Mouse (Mus musculus): ENCODE data around the gene Chrng.

Chrng gene

DNA sequence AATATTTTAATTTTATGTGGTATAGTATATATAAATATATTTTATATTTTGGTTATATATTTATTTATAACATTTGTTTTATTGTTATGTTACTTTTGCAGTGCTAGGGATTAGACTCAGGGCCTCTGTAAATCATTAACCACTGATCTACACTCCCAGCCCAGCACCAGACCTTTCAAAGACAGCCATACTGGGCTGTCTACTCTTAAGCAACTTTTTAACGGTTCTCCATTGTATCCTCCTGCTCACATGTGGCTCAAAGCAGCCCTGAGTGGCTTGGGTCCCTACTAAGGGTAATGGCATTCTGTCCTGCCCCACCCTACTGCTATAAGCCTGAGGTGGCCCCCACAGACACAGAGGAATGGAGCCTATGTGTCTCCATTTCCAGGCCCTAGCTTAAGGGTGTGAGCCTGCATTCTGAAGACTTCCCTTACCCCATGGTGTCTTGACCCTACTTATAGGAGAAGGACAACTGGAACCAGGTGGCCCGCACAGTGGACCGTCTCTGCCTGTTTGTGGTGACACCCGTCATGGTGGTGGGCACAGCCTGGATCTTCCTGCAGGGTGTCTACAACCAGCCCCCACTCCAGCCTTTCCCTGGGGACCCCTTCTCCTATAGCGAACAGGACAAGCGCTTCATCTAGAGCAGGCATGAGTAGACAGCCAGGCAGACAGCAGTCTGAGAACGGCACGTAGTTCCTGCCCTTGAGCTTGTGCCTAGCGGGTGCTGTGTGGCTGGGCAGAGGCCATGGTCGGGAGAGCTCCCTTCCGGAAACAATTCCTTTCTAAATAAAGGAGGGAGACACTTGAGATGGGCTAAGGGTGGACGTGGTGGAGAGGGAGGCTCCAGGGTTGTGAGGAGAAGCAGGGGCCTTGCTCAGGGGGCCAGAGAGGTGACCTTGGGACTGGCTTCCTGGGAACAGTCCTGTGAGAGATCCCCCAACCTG is 6.1 kb upstream of the Chrng start:
- DNase-seq (ENCODE audit: low read depth, low spot score), result no peak

DNA sequence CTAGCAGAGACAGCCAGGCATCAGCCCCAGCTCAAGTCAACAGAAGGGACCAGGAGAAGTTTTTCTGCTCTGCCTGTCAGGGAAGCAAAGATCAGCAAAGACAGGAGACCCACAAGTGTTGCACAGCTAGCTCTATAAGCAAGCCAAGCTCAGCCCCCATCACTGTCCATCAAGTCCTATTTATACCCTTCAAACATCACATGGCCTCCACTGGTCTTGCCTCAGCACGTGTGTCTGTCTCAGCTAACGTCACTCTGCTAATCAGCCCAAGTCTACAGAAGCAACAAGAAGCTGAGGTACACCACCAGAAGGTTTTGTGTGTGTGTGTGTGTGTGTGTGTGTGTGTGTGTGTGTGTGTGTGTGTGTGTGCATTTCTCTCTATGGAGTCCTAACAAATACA is 3.6 kb upstream of the Chrng start:
- DNase-seq (ENCODE audit: low read depth, low spot score), result no peak

DNA sequence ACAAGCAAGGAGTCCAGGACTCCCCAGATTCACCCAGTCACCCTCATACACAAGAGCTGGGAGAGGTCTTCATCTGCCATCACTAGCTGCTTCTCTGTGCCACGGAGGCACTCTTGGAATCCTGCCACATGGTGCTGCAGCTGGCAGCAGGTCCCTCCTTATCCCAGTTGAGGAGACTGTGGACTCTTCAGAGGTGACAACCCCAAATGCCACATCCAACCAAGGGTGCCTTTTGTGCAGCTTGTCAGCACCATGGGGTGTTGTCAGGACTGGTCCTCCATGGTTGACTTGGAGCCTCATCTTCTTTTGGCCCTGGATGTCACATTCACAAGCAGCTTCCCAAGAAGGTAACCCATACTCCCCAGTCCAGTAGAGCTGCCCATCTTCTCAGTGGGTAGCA is 2.6 kb upstream of the Chrng start:
- DNase-seq (ENCODE audit: low read depth, low spot score), result no peak

DNA sequence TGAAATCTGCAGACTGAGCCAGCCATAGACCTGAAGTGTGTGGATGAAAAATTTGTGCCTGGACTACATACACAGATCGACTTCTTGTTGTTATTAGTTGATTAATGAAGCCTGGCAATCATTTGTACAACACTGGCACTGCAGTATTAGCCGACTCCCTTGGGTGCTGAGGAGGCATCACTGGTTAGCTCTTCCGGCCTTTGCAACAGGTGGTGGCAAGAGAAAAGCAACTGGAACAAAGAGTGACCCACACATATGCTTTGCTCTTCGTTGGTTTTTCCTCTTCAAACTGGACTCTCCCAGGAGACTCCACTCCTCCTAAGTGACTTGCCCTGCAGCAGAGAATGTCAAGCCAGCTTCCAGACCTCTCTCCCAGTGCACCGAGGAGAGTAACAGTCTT is 678 bp upstream of the Chrng start:
- no peak for DNase-seq (ENCODE audit: low read depth, low spot score)

DNA sequence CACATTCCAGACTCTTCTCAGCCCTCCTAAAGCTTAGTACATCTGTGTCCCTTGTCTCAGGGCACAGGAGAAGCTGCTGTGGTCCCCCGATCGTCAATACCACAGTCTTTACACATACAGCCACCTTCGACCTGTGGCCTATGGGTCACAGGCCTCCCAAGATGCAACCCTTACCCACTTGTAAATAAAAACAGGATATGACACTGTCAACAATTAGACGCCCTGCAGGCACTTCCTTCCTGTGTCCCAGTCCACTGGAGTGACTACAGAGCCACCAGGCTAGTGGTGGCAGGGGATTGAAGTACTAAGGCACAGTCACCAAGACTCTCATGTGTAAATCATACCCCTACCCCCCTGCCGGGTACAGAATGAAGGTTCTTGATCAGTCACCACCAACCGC is 581 bp downstream of the Chrng start:
- no peak for DNase-seq (ENCODE audit: low read depth, low spot score)

DNA sequence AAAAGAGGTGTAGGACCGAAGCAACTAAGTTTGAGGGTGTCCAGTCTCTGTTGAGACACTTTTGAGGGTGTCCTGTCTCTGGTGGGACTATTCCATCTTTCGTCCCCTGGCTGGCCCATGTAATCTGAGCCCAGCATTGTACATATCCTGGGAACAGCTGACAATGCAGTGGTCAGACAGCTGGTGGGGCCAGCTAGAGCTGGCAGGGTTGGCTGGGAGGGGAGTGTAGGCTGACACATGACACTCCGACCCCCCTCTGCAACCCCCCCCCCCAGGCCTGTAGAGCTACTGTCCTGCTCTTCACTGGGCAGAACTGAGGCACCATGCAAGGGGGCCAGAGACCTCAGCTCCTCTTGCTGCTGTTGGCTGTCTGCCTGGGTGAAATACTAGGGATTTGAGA is 1.0 kb downstream of the Chrng start:
- no peak for DNase-seq (ENCODE audit: low read depth, low spot score)

DNA sequence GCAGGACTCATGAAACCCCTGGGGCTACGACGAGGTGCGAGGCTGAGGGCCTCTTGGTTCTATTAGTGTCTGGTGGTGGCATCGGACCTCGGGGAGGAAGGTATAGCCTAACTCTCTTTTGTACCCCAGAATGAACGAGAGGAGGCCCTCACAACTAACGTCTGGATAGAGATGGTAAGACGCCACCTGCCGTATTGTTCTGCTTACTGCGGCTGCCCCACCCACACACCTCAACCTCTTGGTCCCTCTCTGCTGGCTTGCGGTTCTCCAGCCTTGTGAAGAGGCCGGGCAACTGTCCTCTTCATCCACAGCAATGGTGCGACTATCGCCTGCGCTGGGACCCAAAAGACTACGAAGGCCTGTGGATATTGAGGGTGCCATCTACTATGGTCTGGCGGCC is 1.9 kb downstream of the Chrng start:
- no peak for DNase-seq (ENCODE audit: low read depth, low spot score)

DNA sequence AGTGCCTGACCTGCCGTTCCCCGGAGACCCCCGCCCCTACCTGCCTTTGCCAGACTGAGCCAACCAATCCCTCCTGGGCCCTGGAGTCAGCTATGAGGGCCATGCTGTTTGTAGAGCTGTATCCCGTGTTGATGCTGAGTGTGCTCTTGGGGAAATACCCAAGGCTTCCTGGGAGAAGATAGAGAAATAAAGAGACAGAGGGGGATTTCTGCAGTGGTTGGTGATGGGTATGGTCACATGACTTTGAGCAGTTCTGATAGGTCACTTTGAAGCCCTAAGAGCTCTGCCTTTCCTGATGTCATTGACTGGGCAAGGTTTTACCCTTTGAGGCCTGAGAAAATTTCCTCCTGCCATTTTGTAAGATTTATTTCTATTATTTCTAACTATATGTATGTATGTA is 7.0 kb downstream of the Chrng start:
- no peak for DNase-seq (ENCODE audit: low read depth, low spot score)

DNA sequence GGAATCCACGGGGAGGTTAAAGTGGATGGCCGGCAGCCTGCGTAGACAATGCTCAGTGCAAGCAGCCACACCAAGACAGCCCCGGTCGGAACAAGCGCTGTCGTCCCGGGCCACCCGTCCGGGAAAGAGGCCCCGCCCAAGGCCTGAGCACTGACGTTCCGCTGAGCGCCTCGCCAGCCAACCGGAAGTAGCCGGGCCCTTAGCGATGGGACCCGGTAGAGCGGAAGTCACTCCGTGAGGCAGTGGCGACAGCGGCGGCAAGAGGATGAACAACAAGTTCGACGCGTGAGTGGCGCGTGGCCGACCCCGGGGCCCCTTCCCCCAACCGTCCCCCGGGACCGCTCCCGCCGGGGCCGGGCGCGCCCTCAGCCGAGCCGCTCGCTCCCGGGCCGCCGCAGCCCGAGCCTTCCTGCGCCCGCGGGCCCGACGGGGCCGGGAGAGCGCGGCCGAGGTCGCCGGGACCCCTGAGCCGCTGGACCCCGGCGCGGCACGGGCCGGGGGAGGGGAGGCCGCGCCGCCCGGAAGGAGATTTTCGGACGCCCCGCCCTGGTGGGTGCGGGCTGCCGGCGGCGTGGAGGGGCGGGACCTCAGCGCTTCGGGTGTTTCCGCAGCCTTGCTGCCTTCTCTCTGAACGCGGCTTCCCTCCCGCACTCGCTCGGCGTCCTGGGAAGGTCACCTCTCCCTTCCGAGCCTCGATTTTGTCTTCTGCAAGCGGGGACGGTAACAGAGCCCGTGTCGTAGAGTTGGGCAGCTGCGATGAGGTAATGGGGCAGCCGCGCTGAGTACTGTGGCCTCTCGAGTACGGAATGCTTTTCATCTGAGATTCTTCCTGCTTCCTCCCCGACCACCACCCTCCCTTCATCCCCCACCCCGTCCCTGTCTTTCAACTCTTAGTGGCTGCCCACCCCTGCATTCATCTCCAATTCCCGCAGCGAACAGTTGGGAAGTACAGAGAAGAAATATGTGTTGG is 9.6 kb downstream of the Chrng start, which contains the start of gene Eif4e2:
Gene Eif4e2 (plus strand): TSS at position 180 of the 970 bp plus-strand sequence.
- DNase-seq (ENCODE audit: low read depth, low spot score), result peak; percentile 93

DNA sequence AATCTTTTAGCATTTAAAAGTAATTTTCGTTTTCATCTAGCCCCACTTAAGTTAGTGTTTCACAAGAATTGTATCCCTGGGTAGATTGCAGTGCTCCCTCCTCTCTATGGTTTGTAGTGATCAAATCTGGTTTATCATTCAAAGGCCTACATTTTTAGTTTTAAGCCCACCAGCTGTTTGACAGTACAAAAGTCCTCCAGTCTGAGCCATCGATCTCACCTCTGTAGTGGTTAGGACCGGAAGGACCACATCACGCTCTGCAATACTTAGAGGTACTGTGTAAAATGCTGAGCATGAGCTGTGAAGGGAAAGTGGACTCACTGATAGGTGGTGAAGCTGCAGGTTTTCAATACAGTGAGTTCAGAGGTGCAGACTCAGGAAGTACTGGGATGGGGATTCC is 10.3 kb downstream of the Chrng start:
- DNase-seq (ENCODE audit: low read depth, low spot score), result no peak

DNA sequence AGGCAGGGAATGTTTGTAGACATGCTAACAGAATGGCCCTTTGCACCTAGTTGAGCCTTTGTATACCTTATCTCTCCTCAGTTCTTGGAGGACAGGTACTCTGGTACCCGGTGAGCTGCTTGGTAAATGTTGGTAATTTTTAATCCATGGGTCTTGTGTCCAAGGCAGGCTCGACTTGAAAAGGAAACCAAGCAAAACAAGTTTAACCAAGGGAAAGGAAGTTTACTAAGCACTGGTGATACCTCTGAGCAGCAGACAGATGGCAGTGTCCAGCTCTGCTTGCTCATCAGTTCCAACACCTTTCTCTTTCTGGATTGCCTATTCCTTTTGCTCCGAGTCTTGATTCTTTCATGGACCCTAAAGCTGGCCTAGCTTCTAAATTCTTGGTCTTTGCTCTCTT is 13.5 kb downstream of the Chrng start:
- no peak for DNase-seq (ENCODE audit: low read depth, low spot score)

DNA sequence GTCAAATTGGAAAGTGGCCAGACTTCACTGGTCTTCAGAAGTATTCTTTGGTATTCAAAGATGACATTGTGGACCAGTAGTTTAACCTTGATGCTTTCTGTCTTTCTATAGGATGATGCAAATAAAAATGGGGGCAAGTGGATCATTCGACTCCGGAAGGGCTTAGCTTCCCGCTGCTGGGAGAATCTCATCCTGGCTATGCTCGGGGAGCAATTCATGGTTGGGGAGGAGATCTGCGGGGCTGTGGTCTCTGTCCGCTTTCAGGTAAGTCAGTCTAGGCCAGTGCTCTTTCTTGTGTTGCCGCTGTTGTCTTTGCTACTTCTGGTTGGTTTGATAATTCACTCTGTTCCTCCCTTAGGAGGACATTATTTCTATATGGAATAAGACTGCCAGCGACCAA is 21.3 kb downstream of the Chrng start:
- DNase-seq (ENCODE audit: low read depth, low spot score), result no peak

DNA sequence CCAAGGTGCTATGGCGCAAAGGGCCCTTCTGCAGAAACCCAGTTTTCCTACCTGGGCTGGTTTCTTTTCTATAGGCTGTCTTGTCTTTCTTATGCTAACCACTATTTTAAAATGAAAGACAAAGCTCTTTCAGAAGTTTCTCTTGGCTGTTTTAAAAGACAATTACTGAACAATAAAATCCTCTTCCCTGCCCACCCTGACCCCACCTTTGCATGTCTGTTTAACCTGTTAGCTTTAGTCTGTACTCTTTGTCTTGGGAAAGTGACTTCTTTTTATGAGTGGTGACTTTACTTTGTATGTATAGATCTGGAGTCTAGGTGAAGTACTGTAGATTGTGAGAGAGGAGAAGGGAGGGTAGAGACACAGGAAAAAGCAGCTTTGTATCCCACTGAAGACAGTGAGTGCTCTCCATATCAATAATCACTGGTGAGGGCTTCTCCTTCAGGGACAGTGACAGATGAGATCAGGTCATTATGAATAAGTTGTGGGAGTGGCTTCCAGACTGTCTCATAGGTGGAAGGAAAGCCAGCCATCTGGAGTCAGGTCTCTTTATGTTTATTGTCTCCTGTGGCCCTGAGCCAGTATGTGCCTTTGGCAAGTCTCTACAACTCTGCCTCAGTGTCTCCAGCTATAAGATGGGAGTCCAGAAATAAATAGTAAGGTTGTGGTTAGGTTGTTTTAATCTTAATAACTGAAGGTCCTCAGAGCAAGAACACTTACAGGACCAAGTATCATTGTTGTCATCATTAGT is 22.1 kb downstream of the Chrng start:
- DNase-seq (ENCODE audit: low read depth, low spot score), result no peak

DNA sequence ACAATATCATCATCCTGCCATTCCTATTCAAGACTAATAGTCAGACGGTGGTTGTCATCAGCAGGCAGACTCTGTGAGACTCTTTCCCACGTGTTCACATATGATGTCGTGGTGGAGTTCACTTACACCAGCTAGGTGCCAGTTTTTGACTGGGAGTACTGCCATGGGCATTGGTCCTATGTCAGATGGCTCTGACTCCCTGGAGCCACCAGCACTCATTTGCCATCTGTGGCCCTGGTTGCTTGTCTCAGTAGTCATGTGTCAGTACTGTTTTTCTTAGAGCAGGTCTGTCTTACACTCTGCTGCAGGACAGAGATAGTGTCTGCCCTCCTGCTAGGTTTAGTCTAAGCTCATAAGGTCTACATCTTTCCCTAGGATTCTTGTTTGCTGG is 22.7 kb downstream of the Chrng start:
- DNase-seq (ENCODE audit: low read depth, low spot score), result no peak

DNA sequence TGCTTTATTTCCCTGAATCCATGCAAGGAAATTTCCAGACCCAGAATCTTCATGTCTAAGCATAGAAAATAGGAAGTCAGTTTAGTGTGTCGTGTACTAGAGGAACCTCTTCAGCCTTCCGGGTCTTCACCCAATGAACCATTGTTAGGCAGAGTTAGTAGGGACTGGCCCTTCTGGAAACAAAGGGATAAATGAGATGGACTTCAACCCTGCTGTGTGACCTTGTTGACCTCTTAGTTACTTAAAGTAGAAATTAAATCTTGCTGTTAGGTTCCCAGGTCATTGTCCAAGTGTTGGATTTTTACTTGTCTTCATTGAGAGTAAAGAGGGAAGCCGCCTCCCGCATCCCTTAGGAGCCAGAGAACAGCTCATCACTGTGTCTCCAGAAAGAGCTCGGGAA is 26.1 kb downstream of the Chrng start:
- DNase-seq (ENCODE audit: low read depth, low spot score), result no peak

DNA sequence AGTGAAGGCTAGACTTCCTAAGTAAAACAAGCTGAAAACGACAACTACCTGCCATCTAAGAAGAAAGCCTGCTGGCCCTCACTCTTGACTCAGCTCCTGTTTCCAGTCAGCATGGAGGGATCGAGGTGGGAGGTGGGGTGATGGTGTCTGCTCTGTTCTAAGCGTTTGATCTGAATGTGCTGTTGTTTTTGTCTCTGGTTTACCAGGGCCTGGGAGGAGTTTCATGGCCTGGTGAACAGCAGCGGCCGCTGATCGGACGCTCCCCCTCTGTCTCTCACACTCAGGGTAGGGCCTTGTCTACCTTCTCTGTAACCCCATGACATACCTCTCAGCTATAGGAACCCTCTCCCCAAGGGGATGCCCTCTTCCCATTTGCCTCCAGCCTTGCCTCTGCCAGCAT is 27.7 kb downstream of the Chrng start:
- no peak for DNase-seq (ENCODE audit: low read depth, low spot score)

DNA sequence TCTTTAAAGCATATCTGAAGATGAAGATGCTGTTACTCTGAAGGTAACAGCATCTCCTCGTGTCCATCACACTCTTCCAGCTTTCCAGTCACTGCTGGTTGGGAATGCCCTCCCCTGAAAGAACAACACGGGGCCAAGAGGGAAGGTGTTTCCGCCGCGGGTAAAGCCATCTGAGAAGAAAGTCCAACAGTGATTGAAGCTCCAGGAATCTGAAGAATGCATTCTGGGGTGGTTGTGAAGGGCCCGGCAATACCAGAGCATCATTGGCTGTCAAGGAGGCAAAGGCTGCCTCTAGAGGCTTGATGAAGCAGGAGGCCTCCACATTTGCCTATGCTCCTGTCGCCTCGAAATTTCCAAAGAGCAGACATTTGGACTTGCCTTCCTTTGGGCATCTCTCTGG is 34.6 kb downstream of the Chrng start:
- no peak for DNase-seq (ENCODE audit: low read depth, low spot score)

DNA sequence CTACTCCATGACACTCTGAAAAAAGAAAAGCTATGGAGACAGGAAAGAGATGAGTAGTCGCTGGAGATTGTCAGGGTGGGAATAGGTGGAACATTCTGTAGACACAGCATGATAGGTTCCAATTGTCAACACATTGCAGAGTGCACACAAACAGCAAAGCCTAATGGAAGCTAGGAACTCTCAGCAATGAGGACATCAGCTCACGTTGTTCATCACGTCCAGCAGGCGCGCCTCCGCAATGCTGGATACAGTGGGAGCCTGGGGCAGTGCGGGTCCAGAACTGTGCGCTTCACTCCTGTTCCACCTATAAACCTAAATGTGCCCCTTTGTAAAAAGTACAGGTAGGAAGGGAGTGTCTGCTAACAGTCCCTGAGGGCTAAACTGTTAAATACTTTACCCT is 38.6 kb downstream of the Chrng start:
- DNase-seq (ENCODE audit: low read depth, low spot score), result no peak

DNA sequence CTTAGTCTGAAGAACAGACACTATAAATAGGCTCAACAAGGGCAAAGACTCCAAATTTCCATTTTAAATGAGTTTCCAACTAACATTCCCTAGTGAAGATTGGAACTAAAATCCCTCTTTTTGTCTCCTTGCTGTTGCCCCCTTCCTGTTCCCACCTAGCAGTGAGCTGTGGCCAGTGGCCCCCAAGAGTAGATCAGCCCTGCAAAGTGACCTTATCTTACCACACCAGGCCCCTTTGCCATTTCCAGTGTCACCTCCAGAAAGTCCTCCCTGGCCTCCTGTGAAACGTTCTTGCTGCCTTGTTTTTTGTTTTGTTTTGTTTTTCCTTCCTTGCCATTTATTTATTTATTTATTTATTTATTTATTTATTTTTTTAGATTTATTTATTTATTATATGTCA is 41.0 kb downstream of the Chrng start:
- no peak for DNase-seq (ENCODE audit: low read depth, low spot score)

DNA sequence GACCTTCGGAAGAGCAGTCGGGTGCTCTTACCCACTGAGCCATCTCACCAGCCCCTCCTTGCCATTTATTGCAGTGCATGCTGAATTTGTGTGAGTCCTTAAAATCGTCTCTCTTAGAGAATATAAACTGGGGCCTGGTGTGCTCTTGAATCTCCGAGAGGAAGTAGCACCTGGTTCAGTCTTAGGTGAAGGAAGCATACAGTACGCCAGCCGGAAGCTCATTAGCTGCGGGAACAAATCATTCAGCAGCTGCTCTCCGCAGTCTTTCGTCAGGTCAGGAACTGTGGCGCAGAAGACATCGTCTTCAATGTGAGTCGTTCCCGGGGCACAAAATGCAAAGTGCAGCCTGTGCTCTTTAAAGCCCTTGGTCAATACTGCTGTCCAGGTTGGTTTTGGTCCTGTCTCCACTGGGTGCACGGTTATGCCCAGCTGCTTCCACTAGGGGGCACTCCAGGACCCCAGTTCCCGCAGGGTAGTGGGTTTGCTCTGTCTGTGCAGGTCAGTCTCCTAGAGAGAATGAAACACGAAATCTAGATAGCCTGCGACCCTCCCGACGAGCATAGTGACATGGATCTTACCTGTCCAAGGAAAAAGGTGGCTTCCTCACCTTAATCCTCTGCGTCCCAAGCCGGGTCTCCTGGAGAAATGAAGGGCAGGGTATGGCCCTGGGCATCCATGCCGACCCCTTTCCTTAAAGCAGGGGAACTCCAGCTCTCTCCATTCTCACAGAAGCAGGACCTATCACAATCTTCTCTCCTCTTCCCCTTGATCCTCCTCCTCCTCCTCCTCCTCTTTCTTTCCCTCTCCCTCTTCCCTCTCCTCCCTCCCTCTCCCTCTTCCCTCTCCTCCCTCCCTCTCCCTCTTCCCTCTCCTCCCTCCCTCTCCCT is 41.7 kb downstream of the Chrng start:
- peak; percentile 81 for DNase-seq (ENCODE audit: low read depth, low spot score)
